Mouse (Mus musculus): Measurements from ENCODE around the gene Txndc2. TPM values are rescaled to one million over a fixed set of nuclear protein-coding genes. Genes with fewer than 3 reads are reported as not detected.

The Txndc2 gene
- polyA plus RNA-seq, 1 experiment from 2014 or later = 0.13 TPM

DNA sequence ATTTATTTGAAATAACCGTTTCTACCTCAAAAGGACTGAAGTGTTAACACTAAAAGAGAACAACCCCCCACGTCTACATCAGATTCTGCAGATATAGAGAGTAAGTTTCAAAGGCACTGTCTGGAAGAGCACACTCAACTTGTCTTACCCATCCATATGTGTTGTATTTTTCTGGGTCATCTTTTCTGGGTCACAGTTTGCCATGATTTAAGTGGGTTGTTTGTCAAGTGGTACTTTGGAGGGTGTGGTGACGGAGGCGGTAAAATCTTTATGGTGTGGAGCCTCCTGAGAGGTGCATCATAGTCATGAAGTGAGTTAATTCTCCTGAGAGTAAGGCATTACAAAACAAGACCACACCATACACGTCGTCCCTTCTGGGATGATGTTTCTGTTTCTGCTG lies 16.4 kb downstream of the Txndc2 start:
- no peak overlapping the region for H3K27ac ChIP-seq (replicated peaks)
- H3K4me1 ChIP-seq (replicated peaks) = no peaks in the 10 kb centered on the region
- H3K4me3 ChIP-seq = no peak overlapping the region
- no peak for ATAC-seq (ENCODE audit: low FRiP score, low read depth)
- WGBS = 90% methylated on average over 6 of the region's 6 CpGs
- H3K9me3 ChIP-seq = no peaks in the 10 kb centered on the region
- no peak overlapping the region for H3K9ac ChIP-seq
- H3K36me3 ChIP-seq = no peaks in the 10 kb centered on the region
- no peak overlapping the region for H3K4me2 ChIP-seq
- H3K27me3 ChIP-seq = no peaks in the 10 kb centered on the region

DNA sequence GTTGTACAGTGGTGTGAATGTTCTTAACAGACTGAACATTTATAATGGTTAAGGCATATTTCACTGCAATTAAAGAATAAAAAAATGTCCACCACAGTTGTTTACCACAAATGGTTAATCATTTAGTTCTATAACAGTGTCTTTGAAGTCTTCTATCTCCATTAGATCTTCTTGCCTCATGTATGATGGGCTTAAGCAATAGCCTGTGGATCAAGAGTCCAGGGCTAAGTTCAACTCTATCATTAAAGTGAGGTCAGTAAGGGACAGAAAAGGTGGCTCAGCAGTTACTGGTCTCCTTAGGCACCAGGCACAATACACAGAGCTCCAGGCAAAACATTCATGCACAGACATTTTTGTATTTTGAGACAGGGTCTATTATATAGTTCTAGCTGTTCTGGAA lies 18.8 kb downstream of the Txndc2 start:
- Histone ChIP-seq H3K4me2 (no peak overlapping the region), H3K9me3 (no peaks in the 10 kb centered on the region), H3K4me1 (replicated peaks) (no peaks in the 10 kb centered on the region), H3K27ac (replicated peaks) (no peak overlapping the region), H3K9ac (no peak overlapping the region), H3K36me3 (no peaks in the 10 kb centered on the region), H3K4me3 (no peak overlapping the region), H3K27me3 (no peaks in the 10 kb centered on the region)
- no peak for ATAC-seq (ENCODE audit: low FRiP score, low read depth)

DNA sequence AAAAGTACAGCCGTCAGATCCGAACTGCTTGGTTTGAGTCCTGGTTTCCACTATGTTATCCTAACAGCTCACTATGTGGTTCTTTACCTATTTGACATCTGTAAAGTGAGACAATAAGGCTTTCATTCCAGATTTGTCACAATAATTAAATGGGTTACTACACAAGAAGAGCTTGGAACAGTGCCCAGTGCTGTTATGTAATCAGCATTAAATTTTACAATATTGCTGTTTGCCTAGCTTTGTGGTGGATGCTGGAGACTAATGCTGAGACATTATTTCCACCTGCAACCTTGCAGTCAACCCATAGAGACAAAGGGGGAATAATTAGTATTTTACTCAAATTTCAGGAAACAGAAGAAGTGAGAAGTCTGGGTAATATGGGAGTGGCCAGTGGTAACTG lies 23.5 kb downstream of the Txndc2 start:
- Histone ChIP-seq H3K4me1 (replicated peaks) (0 out of 2 replicates have a peak, but pooled peaks cover 2% of the 10 kb centered on the region), H3K4me2 (no peak overlapping the region), H3K4me3 (no peak overlapping the region), H3K9me3 (no peaks in the 10 kb centered on the region), H3K9ac (no peak overlapping the region), H3K36me3 (no peaks in the 10 kb centered on the region), H3K27me3 (no peaks in the 10 kb centered on the region), H3K27ac (replicated peaks) (no peak overlapping the region)
- ATAC-seq (ENCODE audit: low FRiP score, low read depth) = no peak
- WGBS = 81% methylated on average over 2 of the region's 2 CpGs

- Histone ChIP-seq H3K4me1 (replicated peaks) (peaks cover 14% of the 10 kb centered on the region), H3K27me3 (no peaks in the 10 kb centered on the region), H3K4me3 (no peak overlapping the region), H3K36me3 (no peaks in the 10 kb centered on the region), H3K4me2 (no peak overlapping the region), H3K27ac (replicated peaks) (no peak overlapping the region), H3K9me3 (no peaks in the 10 kb centered on the region), H3K9ac (no peak overlapping the region)
- 36% methylated on average over 3 of the region's 3 CpGs for WGBS
- no peak for ATAC-seq (ENCODE audit: low FRiP score, low read depth)
Measured at GRCm38 (mm10) chr17:65615678-65616077, 26.3 kb downstream of the Txndc2 start.

DNA sequence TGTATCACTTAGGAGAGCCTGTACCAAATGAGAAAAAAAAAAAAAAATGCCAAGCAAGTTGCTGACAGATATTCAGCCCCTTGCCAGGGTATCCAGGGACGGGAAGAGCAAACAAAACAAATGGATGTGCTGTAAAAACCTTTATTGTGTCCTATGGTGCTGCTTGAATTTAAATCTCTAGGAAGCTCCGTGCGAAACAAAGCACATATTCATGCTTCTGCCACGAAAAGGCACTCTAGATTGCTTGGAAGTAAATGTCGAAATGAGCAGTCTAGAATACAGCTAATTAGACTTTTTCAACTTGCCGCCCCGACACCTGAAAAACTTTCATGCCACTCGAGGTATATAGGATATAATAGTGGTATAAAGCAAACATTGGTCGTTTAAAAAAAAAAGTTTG lies 27.5 kb downstream of the Txndc2 start:
- peak overlapping the region; percentile 72 for H3K4me2 ChIP-seq
- WGBS = under 1% methylated on average over 9 of the region's 9 CpGs

DNA sequence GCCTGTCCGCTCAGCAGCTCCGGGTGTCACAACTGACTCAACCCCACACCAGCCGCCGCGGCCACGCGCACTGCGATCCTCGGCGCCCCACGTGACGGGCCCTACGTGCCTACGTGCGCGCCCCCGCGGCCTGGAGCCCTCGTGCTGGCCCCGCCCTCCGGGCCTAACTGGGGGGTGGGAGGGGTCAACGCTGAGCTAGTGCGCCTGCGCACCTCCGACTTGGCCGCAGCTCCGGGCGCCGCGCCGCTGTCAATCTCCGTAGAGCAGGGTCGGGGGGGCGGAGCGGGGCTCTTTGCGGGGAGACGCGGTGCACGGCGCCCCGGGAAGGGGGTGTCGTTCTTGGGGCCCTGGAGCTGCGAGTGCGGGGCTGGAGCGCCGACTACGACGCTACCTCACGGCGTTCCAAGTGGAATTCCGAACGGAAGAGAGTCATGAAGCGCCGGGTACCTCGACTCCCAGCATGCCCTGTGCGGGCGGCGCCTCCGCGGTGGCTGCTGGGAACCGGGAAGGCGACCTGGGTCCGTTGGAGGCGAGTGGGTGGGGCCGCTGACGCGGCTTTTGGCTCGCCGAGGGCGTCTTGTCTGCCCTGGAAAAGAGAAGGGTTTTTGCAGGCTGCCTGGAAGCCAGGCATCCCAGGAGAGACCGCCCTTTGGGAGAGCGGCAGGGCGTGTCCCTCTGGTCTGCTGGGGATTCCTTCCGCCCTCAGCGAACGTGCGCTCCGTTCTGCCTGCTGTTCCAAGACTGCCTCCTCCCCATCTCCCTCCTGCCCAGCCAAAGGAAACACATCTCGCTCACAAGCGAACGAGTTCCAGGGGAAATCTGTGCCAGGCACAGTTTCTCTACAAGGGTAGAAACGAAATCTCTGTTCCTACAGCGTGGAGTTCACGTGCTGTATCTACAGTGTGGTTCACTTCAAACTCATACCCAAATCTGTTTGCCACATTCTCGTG lies 28.2 kb downstream of the Txndc2 start, which contains the start of gene Vapa:
TSS of gene Vapa (minus strand) at position 93 of the 950 bp plus-strand sequence.
- Histone ChIP-seq H3K4me3 (peak within 1 kb of the TSS; percentile 94), H3K4me2 (peak within 1 kb of the TSS; percentile 72), H3K27me3 (no peaks in the 10 kb centered on the region), H3K36me3 (no peaks in the 10 kb centered on the region), H3K9me3 (no peaks in the 10 kb centered on the region), H3K9ac (peak within 1 kb of the TSS; percentile 94), H3K4me1 (replicated peaks) (peaks cover 31% of the 10 kb centered on the region), H3K27ac (replicated peaks) (peak within 1 kb of the TSS; percentile 99)
- ATAC-seq (ENCODE audit: low FRiP score, low read depth) = peak; percentile 94
- WGBS = under 1% methylated on average over 84 of the region's 85 CpGs

More for the DNA sequence above, 27.5 kb downstream of the Txndc2 start:
- peak overlapping the region; percentile 99 for H3K27ac ChIP-seq (replicated peaks)
- peak overlapping the region; percentile 85 for H3K9ac ChIP-seq
- H3K36me3 ChIP-seq = no peaks in the 10 kb centered on the region
- H3K27me3 ChIP-seq = no peaks in the 10 kb centered on the region
- peak overlapping the region; percentile 94 for H3K4me3 ChIP-seq
- no peaks in the 10 kb centered on the region for H3K9me3 ChIP-seq
- peaks cover 24% of the 10 kb centered on the region for H3K4me1 ChIP-seq (replicated peaks)
- no peak for ATAC-seq (ENCODE audit: low FRiP score, low read depth)

- no peaks in the 10 kb centered on the region for H3K9me3 ChIP-seq
- no peaks in the 10 kb centered on the region for H3K36me3 ChIP-seq
- ATAC-seq (ENCODE audit: low FRiP score, low read depth) = peak; percentile 71
- no peaks in the 10 kb centered on the region for H3K27me3 ChIP-seq
- WGBS = under 1% methylated on average over 35 of the region's 42 CpGs
- peaks cover 37% of the 10 kb centered on the region for H3K4me1 ChIP-seq (replicated peaks)
- peak overlapping the region; percentile 99 for H3K27ac ChIP-seq (replicated peaks)
- H3K9ac ChIP-seq = peak overlapping the region; percentile 94
- peak overlapping the region; percentile 94 for H3K4me3 ChIP-seq
- peak overlapping the region; percentile 72 for H3K4me2 ChIP-seq
Measured at GRCm38 (mm10) chr17:65613142-65613462, 28.9 kb downstream of the Txndc2 start.

DNA sequence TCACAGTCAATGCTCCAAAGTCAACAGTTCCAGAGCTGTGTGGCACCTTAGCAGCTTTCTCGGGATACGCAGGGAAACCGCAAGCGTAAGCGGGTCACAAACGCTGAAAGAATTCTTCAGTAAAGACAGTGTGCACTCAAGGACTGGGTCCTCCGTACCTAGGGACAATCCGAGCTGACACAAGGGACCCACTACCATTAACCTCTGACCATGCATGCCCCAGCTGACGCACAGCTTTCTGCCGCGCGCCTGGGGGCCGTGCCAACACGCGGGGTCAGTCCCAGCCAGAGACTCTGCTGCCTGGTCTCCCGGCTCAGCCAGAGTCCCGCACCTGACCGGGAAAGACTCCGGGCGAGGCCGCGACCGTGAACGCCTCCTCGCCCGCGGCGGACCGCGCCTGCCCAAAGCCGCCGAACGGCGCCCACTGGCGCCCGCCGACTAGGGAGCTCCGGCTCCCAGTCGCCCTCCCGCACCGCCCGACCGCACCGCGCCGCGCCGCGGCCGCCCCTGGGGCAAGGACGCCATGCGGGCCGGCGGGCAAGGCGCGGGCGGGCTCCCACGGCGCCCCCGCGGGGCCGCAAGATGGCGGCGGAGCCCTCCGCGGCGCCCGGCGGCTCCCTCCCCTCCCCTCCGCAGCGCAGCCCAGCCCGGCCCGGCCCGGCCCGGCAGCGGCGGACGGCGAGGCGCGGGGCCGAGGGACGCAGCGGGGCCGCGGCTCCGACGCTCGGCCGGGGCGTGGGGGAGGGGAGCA lies 29.4 kb downstream of the Txndc2 start:
- peak overlapping the region; percentile 72 for H3K4me2 ChIP-seq
- H3K9me3 ChIP-seq = no peaks in the 10 kb centered on the region
- H3K9ac ChIP-seq = peak overlapping the region; percentile 94
- H3K4me3 ChIP-seq = peak overlapping the region; percentile 94
- H3K27ac ChIP-seq (replicated peaks) = peak overlapping the region; percentile 99
- H3K4me1 ChIP-seq (replicated peaks) = peaks cover 42% of the 10 kb centered on the region
- no peaks in the 10 kb centered on the region for H3K27me3 ChIP-seq
- WGBS = under 1% methylated on average over 57 of the region's 91 CpGs
- H3K36me3 ChIP-seq = no peaks in the 10 kb centered on the region
- ATAC-seq (ENCODE audit: low FRiP score, low read depth) = peak; percentile 24

DNA sequence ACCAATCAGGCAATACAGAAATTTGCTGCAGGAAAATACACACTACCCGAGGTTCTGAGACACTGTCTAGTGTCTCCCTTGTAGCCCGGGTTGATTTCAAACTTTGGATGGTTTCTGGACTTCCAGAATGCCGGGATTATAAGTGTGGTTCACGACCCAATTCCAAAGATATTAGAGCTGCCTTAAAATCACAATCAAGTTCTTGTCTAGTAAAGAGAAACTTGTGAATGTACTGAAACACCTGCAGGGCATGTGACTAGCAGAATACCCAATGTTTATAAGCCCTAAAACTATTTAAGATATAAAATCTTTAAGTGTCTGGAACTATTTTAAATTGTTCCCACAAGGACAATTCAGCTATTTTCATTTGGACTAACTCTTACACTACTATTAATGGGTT lies 30.2 kb downstream of the Txndc2 start:
- H3K4me3 ChIP-seq = peak overlapping the region; percentile 94
- ATAC-seq (ENCODE audit: low FRiP score, low read depth) = no peak
- H3K4me2 ChIP-seq = peak overlapping the region; percentile 72
- H3K27ac ChIP-seq (replicated peaks) = no peak overlapping the region
- no peaks in the 10 kb centered on the region for H3K9me3 ChIP-seq
- peak overlapping the region; percentile 94; the same call in 1 of the 2 replicates for H3K9ac ChIP-seq
- H3K36me3 ChIP-seq = no peaks in the 10 kb centered on the region
- peaks cover 45% of the 10 kb centered on the region for H3K4me1 ChIP-seq (replicated peaks)
- H3K27me3 ChIP-seq = no peaks in the 10 kb centered on the region
- WGBS = 14% methylated on average over 4 of the region's 4 CpGs

- whole genome bisulfite sequencing = 73% methylated on average over 5 of the region's 5 CpGs
- ATAC-seq (ENCODE audit: low FRiP score, low read depth) = no peak
- Histone ChIP-seq H3K4me3 (no peak overlapping the region), H3K36me3 (no peaks in the 10 kb centered on the region), H3K27me3 (no peaks in the 10 kb centered on the region), H3K27ac (replicated peaks) (no peak overlapping the region), H3K4me2 (no peak overlapping the region), H3K9ac (no peak overlapping the region), H3K4me1 (replicated peaks) (peaks cover 50% of the 10 kb centered on the region), H3K9me3 (no peaks in the 10 kb centered on the region)
Measured at GRCm38 (mm10) chr17:65608743-65609142, 33.2 kb downstream of the Txndc2 start.

DNA sequence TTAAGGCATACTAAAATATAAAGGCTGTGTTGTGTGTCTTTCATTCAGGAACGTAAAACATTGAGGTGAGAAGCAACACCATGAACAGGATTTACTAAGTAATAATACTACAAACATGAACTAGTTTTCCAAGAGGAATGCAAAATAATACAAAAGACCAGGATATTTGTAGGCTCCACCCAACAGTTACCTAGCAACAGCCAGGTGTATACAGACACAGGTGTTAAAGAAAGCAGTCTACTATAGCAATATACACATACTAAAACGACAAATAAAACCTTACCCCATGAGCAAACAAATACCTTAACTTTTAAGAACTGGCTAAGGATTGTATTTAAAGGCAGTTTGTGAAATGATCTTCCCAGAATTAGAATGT lies 33.7 kb downstream of the Txndc2 start:
- no peak overlapping the region for H3K9ac ChIP-seq
- H3K9me3 ChIP-seq = no peaks in the 10 kb centered on the region
- H3K36me3 ChIP-seq = no peaks in the 10 kb centered on the region
- no peak for ATAC-seq (ENCODE audit: low FRiP score, low read depth)
- 82% methylated on average over 2 of the region's 2 CpGs for WGBS
- H3K4me1 ChIP-seq (replicated peaks) = peaks cover 51% of the 10 kb centered on the region
- no peaks in the 10 kb centered on the region for H3K27me3 ChIP-seq
- H3K4me2 ChIP-seq = no peak overlapping the region
- no peak overlapping the region for H3K27ac ChIP-seq (replicated peaks)
- H3K4me3 ChIP-seq = no peak overlapping the region

All from hindbrain, embryonic 15.5 days (tissue).